Mouse (Mus musculus): Measurements from ENCODE around the gene Zcchc9. TPM values are rescaled to one million over a fixed set of nuclear protein-coding genes. Genes with fewer than 3 reads are reported as not detected.
"Not testable (repeated sequence)": the region's sequence is repeated elsewhere in the genome, so short reads cannot be mapped to it uniquely, and the experiment has no call there.

The Zcchc9 gene
- polyA plus RNA-seq, 1 experiment from 2014 or later, result 19.3 TPM

DNA sequence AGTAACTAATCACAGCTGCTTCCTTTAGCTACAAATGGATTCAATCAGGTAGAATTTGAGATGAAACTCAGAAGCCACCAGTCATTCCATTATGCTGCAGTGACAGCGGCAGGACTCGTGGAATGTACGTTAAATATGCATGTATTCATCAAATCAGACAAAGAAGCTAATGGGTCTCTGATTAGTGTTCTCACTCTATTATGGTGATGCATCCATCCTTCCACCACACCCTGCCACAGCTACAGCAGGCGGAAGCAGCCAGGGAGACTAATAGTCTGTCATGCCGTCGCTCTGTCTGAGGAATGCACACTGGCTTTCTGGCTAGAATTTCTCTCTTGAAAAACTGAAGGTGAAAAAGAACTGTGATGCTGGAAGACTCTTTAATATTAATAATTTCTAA is 11.5 kb downstream of the Zcchc9 start:
- H3K4me2 ChIP-seq, result no peak overlapping the region
- no peaks in the 10 kb centered on the region for H3K9me3 ChIP-seq
- H3K36me3 ChIP-seq, result peaks cover 52% of the 10 kb centered on the region
- H3K9ac ChIP-seq, result no peak overlapping the region
- WGBS, result 61% methylated on average over 6 of the region's 6 CpGs
- no peak overlapping the region for H3K27ac ChIP-seq (replicated peaks)
- no peak for ATAC-seq (ENCODE audit: low FRiP score, low read depth)
- no peaks in the 10 kb centered on the region for H3K4me1 ChIP-seq (replicated peaks)
- H3K27me3 ChIP-seq, result no peaks in the 10 kb centered on the region
- no peak overlapping the region for H3K4me3 ChIP-seq

DNA sequence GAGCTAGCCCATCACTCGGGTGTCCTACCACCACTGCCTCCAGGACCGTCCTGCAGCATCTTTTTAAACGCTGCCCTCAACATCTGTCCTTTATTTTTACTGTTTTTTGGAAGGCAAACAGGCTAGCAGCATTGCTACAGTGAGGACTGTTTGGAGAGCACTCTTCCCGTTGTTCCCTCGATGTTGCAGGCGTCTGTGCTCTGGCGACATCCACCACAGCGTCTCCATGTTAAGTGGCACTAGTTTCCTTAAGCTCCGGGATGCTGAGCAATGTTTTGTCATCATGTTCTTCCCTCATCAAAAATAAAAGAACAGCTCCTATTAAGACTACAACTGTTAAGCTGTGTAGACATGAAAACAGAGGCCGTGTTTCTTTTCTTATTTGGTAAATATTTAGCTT is 11.9 kb downstream of the Zcchc9 start:
- no peak overlapping the region for H3K4me2 ChIP-seq
- no peak overlapping the region for H3K27ac ChIP-seq (replicated peaks)
- ATAC-seq (ENCODE audit: low FRiP score, low read depth), result no peak
- H3K9ac ChIP-seq, result no peak overlapping the region
- H3K9me3 ChIP-seq, result no peaks in the 10 kb centered on the region
- no peaks in the 10 kb centered on the region for H3K27me3 ChIP-seq
- WGBS, result 90% methylated on average over 10 of the region's 10 CpGs
- no peak overlapping the region for H3K4me3 ChIP-seq
- no peaks in the 10 kb centered on the region for H3K4me1 ChIP-seq (replicated peaks)
- H3K36me3 ChIP-seq, result peaks cover 48% of the 10 kb centered on the region

DNA sequence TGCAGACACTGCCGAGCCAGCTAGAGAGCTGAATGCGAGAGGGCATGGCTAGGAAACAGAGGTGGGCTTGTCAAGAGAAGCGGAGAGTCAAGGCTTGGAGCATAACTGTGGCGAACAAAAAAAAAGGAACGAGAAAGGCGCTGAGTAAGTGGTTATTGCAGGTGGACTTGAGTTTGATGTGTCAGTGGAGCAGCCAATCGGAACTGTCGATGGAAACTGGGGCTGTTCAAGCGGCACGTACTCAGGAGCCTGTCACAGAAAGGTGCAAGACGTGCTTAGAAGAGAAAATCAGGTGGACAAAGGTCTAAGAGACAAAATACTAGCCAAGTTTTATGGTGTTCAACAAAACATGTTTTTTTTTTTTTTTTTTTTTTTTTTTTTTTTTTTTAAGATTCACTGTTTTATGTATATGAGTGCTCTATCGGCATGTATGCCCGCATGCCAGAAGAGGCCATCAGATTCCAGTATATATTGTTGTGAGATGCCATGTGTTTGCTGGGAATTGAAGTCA is 12.5 kb downstream of the Zcchc9 start:
- H3K36me3 ChIP-seq, result peaks cover 42% of the 10 kb centered on the region
- no peak overlapping the region for H3K4me3 ChIP-seq
- H3K4me2 ChIP-seq, result no peak overlapping the region
- no peaks in the 10 kb centered on the region for H3K27me3 ChIP-seq
- H3K9ac ChIP-seq, result no peak overlapping the region
- WGBS, result 98% methylated on average over 13 of the region's 13 CpGs
- no peak for ATAC-seq (ENCODE audit: low FRiP score, low read depth)
- no peaks in the 10 kb centered on the region for H3K4me1 ChIP-seq (replicated peaks)
- H3K9me3 ChIP-seq, result no peaks in the 10 kb centered on the region
- H3K27ac ChIP-seq (replicated peaks), result no peak overlapping the region

DNA sequence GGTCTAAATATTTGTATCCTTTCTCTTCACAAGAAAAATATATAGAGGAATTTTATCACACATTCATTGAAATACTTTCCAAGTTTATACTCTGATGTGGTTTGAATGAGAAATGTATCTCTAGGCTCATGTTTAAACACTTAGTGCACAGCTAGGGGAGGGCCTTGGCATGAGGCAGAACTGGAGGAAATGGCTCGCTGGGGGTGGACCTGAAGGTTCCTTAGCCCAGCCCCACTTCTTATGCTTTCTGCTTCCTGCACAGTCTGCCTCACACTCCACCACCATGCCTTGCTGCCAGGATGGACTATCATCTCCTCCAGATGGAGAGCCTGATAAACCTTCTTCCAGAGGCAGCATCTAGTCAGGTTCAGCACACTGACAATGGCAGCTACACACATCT is 15.5 kb downstream of the Zcchc9 start:
- WGBS, result 75% methylated on average over 1 of the region's 1 CpGs
- H3K4me3 ChIP-seq, result no peak overlapping the region
- peaks cover 13% of the 10 kb centered on the region for H3K36me3 ChIP-seq
- H3K9me3 ChIP-seq, result no peaks in the 10 kb centered on the region
- no peak overlapping the region for H3K9ac ChIP-seq
- no peak for ATAC-seq (ENCODE audit: low FRiP score, low read depth)
- H3K4me2 ChIP-seq, result no peak overlapping the region
- H3K27ac ChIP-seq (replicated peaks), result no peak overlapping the region
- no peaks in the 10 kb centered on the region for H3K27me3 ChIP-seq
- no peaks in the 10 kb centered on the region for H3K4me1 ChIP-seq (replicated peaks)

DNA sequence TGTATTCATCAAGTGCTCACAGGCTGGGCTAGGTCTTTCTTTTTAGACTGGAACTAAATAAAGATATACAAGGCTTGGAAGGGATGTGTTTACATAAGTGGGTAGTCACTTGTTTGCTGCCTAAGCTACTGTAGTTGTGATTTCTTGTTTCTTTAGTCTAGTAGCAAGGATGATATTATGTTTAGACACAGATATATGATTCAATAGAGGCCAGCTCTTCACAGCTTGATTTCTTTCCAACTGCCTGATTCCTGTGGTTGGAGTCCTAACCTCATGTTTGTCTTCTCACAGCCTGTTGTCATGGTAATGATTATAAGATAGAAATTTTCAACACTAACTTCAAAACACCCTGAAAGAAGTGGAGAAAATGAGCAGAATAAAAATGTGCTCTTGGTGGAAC is 27.6 kb downstream of the Zcchc9 start:
- H3K4me1 ChIP-seq (replicated peaks), result no peaks in the 10 kb centered on the region
- no peaks in the 10 kb centered on the region for H3K36me3 ChIP-seq
- no peaks in the 10 kb centered on the region for H3K9me3 ChIP-seq
- H3K9ac ChIP-seq, result no peak overlapping the region
- H3K27ac ChIP-seq (replicated peaks), result no peak overlapping the region
- H3K4me3 ChIP-seq, result no peak overlapping the region
- no peak overlapping the region for H3K4me2 ChIP-seq
- ATAC-seq (ENCODE audit: low FRiP score, low read depth), result no peak
- no peaks in the 10 kb centered on the region for H3K27me3 ChIP-seq

DNA sequence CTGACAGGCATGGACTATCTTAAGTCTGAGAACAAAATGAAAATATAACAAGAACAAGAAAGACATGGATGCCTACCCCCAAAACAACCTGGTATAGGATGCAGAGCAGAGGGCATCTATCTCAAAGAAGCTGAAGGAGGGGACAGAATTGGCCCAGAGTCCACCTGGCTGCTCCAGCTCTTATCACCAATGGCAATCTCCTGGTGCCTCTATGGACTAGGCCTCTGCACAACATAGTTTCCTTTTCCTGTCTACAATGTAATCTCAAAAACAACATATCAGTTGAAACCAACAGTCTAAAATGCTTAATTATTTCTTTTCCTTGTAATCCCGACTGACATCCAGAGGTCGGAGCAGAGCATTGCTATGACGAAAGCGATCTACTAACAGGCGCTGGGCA is 29.4 kb downstream of the Zcchc9 start:
- H3K36me3 ChIP-seq, result no peaks in the 10 kb centered on the region
- H3K4me1 ChIP-seq (replicated peaks), result no peaks in the 10 kb centered on the region
- no peak overlapping the region for H3K27ac ChIP-seq (replicated peaks)
- H3K9me3 ChIP-seq, result no peaks in the 10 kb centered on the region
- H3K4me2 ChIP-seq, result no peak overlapping the region
- H3K27me3 ChIP-seq, result no peaks in the 10 kb centered on the region
- ATAC-seq (ENCODE audit: low FRiP score, low read depth), result no peak
- H3K9ac ChIP-seq, result no peak overlapping the region
- WGBS, result 96% methylated on average over 5 of the region's 5 CpGs
- no peak overlapping the region for H3K4me3 ChIP-seq

DNA sequence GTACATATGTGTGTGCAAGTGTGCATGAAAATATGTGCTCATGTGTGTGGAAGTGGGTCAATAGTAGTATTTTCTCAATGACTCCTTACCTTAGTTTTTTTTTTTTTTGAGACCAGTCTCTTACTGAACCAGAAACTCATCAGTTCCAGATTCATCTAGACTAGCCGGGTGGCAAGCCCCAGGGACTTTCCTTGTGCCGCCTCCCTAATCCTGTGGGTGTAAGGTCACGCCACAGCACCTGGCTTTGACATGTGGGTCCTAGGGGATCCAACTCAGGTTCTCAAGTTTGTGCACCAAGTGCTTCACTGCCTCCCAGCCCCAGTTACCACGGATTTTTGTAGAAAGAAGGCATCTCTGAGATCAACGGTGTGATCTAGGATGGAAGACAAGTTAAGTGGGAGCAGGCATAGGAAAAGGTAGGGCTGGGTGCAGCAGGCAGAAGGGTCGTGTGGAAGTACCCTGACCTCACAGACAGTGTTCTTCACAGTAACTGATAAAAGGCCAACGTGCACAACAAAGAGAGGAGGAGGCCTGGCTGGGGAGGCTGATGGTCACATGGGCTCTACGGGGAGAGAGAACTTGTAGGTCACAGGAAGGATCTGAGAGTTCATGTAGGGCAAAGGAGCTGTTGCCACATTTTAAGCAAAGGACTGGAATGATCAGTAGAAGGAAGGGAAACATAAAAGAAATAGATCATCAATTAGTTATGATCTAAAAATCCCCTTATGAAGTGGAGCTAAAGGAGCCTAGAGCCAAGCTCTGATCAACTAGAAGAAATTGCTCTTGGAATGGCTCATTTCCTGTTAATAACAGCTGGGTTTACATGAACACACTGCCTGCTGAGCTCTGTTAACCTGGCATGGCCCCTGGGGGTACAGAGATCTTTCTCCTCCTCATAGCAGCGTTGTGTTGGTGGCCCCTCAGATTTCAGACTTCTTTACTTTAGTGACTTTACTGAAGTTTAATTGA is 38.5 kb downstream of the Zcchc9 start:
- Histone ChIP-seq H3K4me2 (no peak overlapping the region), H3K27ac (replicated peaks) (no peak overlapping the region), H3K9ac (no peak overlapping the region), H3K36me3 (no peaks in the 10 kb centered on the region), H3K4me1 (replicated peaks) (no peaks in the 10 kb centered on the region), H3K9me3 (no peaks in the 10 kb centered on the region), H3K27me3 (no peaks in the 10 kb centered on the region), H3K4me3 (no peak overlapping the region)
- WGBS, result 78% methylated on average over 9 of the region's 9 CpGs
- ATAC-seq (ENCODE audit: low FRiP score, low read depth), result no peak

DNA sequence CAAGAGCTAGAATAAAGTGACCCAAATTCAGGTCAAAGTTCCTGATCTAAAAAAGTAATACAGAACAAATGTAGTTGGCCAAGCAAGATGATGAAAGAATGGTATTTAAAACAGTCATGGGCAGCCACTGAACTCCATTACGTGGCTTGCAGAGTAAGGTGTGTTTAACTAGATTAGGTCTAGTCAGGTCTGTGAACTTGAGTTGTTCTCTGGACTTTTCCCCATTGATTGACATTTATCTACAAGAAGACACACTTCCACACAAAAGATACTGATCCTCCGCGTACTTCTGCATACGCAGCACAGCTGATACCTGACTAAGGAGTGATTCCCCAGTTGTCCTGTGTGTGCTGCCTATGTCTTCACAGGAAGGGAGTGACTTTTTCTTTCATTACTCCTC is 41.9 kb downstream of the Zcchc9 start:
- Histone ChIP-seq H3K36me3 (no peaks in the 10 kb centered on the region), H3K9me3 (no peaks in the 10 kb centered on the region), H3K27me3 (no peaks in the 10 kb centered on the region), H3K4me2 (no peak overlapping the region), H3K27ac (replicated peaks) (no peak overlapping the region), H3K4me3 (no peak overlapping the region), H3K9ac (no peak overlapping the region), H3K4me1 (replicated peaks) (no peaks in the 10 kb centered on the region)
- ATAC-seq (ENCODE audit: low FRiP score, low read depth), result no peak
- 94% methylated on average over 4 of the region's 4 CpGs for WGBS

DNA sequence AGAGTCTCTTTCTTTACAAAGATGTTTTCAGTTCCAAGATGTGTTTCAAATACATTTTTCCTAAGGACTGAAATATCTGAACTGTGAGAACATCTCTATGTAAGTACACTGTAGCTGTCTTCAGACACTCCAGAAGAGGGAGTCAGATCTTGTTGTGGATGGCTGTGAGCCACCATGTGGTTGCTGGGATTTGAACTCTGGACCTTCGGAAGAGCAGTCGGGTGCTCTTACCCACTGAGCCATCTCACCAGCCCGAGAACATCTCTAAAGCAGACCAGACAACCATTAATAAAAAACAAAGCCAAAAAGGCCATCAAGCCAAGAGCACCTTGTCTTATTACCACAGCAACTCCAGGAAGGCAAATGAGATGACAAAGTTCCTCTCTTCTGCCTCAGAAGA is 43.9 kb downstream of the Zcchc9 start:
- H3K4me1 ChIP-seq (replicated peaks); H3K27ac ChIP-seq (replicated peaks); H3K4me2 ChIP-seq; H3K9ac ChIP-seq; H3K36me3 ChIP-seq; H3K4me3 ChIP-seq; H3K27me3 ChIP-seq; ATAC-seq (ENCODE audit: low FRiP score, low read depth); H3K9me3 ChIP-seq: not testable (repeated sequence)
- WGBS, result 93% methylated on average over 3 of the region's 3 CpGs

DNA sequence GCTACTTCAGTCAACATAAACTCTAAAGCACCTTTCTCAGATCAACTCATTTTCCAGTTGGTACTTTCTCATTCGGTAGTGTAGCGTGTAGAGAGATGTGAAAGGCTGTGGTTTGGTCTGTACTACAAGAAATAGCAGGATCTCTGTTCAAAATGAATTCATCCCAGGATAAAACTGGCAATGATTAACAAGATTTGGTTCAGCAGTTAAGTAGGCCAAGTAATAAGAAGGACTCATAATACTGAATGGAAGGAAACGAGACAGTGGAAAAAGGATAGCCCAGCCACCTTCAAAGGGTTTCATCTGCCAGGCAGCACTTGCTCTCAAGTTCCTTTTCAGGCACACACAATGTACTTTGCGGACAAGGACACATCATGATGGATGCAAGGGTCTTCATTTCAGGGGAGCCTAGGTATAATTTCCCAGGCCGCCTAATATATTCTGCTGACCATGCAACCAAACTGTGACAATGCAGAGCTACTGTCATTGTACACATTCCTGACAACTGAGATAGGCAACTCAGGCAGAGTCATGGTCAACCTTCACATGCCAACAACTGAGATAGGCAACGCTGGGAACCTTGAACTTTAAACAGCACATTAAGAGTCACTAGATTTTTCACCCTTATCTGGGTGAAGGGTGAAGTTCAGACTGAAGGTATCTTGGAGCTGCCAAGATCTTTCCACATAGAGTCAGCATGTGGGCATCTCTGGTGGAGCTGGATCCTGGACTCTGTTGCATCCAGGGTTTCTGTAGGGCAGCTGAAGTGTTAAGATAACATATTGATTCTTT is 45.7 kb downstream of the Zcchc9 start:
- no peak for ATAC-seq (ENCODE audit: low FRiP score, low read depth)
- WGBS, result 93% methylated on average over 6 of the region's 6 CpGs
- H3K4me3 ChIP-seq, result no peak overlapping the region
- no peaks in the 10 kb centered on the region for H3K9me3 ChIP-seq
- H3K36me3 ChIP-seq, result no peaks in the 10 kb centered on the region
- no peak overlapping the region for H3K27ac ChIP-seq (replicated peaks)
- no peaks in the 10 kb centered on the region for H3K4me1 ChIP-seq (replicated peaks)
- no peak overlapping the region for H3K4me2 ChIP-seq
- H3K9ac ChIP-seq, result no peak overlapping the region
- no peaks in the 10 kb centered on the region for H3K27me3 ChIP-seq

DNA sequence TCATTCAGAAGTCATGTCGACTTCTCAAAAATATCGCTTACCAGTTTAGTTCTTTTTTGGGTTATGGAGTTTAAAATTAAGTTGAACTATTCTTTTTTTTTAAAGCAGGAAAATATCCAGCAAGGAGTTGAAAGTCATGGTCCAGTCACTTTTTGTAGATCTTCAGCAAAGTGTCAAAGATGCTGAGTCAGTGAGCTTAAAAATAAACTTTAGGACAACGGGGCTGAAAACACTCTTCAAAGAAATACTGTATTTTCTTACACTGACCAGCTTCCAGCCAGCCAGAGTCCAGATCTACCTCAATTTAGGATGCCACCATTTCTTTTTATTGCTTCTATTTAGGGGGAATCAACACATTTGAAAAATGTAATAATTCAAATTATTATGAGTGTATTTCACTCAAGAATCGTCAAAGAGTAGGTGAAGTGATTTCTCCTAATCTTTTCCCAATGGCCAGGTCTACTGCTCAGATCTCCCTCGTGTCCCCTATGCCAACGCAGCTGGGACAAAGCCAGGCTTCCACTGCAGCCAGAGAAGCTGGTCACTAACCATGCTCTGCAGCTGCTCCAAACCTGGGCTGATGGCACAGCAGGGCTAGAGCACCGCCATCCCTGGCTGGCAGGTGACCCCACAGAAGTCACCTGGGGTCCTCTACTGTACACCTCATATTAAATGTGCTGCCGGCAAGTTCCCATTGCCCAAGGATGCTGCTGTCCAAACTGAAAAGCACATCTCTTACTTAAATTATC is 47.0 kb downstream of the Zcchc9 start:
- WGBS, result 86% methylated on average over 8 of the region's 8 CpGs
- Histone ChIP-seq H3K27ac (replicated peaks) (no peak overlapping the region), H3K27me3 (no peaks in the 10 kb centered on the region), H3K9ac (no peak overlapping the region), H3K4me1 (replicated peaks) (no peaks in the 10 kb centered on the region), H3K36me3 (no peaks in the 10 kb centered on the region), H3K9me3 (no peaks in the 10 kb centered on the region), H3K4me3 (no peak overlapping the region), H3K4me2 (no peak overlapping the region)
- no peak for ATAC-seq (ENCODE audit: low FRiP score, low read depth)

DNA sequence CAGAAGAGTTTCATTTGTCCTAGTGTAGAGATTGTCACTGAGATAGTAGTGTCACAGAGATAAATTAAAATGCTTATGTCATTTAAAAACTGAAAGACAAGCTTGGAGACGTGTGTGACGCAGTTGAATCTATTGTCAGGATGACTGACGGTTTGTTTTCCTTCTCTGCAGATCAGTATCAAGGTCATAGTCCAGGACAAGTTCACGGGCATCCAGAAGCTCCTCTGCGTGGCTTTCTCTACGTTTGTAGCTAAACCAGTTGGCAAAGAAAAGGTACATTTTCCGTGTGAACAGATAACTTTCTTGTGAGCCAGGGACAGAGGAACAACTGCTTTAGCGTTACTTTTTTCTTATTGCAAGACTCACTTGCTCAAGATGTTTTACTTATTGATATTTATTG is 47.7 kb downstream of the Zcchc9 start:
- 74% methylated on average over 8 of the region's 8 CpGs for WGBS
- Histone ChIP-seq H3K4me3 (no peak overlapping the region), H3K27me3 (no peaks in the 10 kb centered on the region), H3K9ac (no peak overlapping the region), H3K4me1 (replicated peaks) (no peaks in the 10 kb centered on the region), H3K27ac (replicated peaks) (no peak overlapping the region), H3K9me3 (no peaks in the 10 kb centered on the region), H3K36me3 (no peaks in the 10 kb centered on the region), H3K4me2 (no peak overlapping the region)
- ATAC-seq (ENCODE audit: low FRiP score, low read depth), result no peak
